Mouse (Mus musculus) hindbrain, embryonic 12.5 days (tissue): ENCODE measurements around the gene Slc7a7. TPM values are rescaled to one million over a fixed set of nuclear protein-coding genes. Genes with fewer than 3 reads are reported as not detected.

Experiments used
- ATAC-seq: fragments of 200-750 bp; cut with Nextera tagmentation; 2 replicates; pipeline ENCODE4 v1.8.0; 2017; ENCODE audit warnings: moderate TSS enrichment; ENCODE audit not compliant: low FRiP score
- H3K27ac ChIP-seq: fragments of 300-500 bp; sonication (generic); 2 replicates; pipeline ENCODE4 v1.5.1; 2016; ENCODE audit warnings: mild to moderate bottlenecking
- H3K27me3 ChIP-seq: fragments of 300-500 bp; sonication (generic); 2 replicates; pipeline ENCODE4 v1.6.1; 2016; ENCODE audit warnings: mild to moderate bottlenecking
- H3K36me3 ChIP-seq: fragments of 300-500 bp; sonication (generic); 2 replicates; pipeline ENCODE4 v1.6.1; 2016; ENCODE audit warnings: mild to moderate bottlenecking
- H3K4me1 ChIP-seq: fragments of 300-500 bp; sonication (generic); 2 replicates; pipeline ENCODE4 v1.6.1; 2016
- H3K4me2 ChIP-seq: fragments of 300-500 bp; sonication (generic); replicated peaks from 2 replicates; pipeline ENCODE4 v1.6.1; 2016; ENCODE audit warnings: mild to moderate bottlenecking
- H3K4me3 ChIP-seq: fragments of 300-500 bp; sonication (generic); 2 replicates; pipeline ENCODE4 v1.5.1; 2016; ENCODE audit warnings: mild to moderate bottlenecking
- H3K9ac ChIP-seq: fragments of 300-500 bp; sonication (generic); 2 replicates; pipeline ENCODE4 v1.6.1; 2016; ENCODE audit warnings: mild to moderate bottlenecking, moderate library complexity
- H3K9me3 ChIP-seq: fragments of 300-500 bp; sonication (generic); replicated peaks from 2 replicates; pipeline ENCODE4 v1.6.1; 2016; ENCODE audit warnings: mild to moderate bottlenecking
- WGBS: fragments of 180-500 bp; shearing (Covaris S2); methylation state at CpG from one replicate; pipeline ENCODE4 v1.1.7; 2016; 5-methylcytosine and 5-hydroxymethylcytosine counted together
- polyA plus RNA-seq: library from polyadenylated mRNA; unstranded; fragments of >200 nt; fragmentation: Nextera tagmentation; extraction: Ambion mirVana; gene quantifications from 2 replicates; pipeline ENCODE4 v1.2.1, GENCODE M21; 2016

Gene Slc7a7
- polyA plus RNA-seq, 1 experiment from 2014 or later = 5.1 TPM

- H3K9ac ChIP-seq = peak within 1 kb of the TSS; percentile 86
- H3K4me3 ChIP-seq = peak within 1 kb of the TSS; percentile 67
- H3K36me3 ChIP-seq = 0 out of 2 replicates have a peak, but pooled peaks cover 4% of the 10 kb centered on the region
- WGBS = under 1% methylated on average over 49 of the region's 49 CpGs
- peaks cover 14% of the 10 kb centered on the region for H3K27me3 ChIP-seq
- peak; percentile 41 for ATAC-seq
- no peaks in the 10 kb centered on the region for H3K9me3 ChIP-seq
- peak within 1 kb of the TSS; percentile 89 for H3K27ac ChIP-seq
- peak within 1 kb of the TSS; percentile 60 for H3K4me2 ChIP-seq
- peaks cover 48% of the 10 kb centered on the region for H3K4me1 ChIP-seq
These were observed 13.9 kb upstream of the Slc7a7 start, which contains the start of gene Mmp14 for GRCm38 (mm10) chr14:54431334-54432077. TSS of gene Mmp14 (plus strand) at chr14:54431612.

DNA sequence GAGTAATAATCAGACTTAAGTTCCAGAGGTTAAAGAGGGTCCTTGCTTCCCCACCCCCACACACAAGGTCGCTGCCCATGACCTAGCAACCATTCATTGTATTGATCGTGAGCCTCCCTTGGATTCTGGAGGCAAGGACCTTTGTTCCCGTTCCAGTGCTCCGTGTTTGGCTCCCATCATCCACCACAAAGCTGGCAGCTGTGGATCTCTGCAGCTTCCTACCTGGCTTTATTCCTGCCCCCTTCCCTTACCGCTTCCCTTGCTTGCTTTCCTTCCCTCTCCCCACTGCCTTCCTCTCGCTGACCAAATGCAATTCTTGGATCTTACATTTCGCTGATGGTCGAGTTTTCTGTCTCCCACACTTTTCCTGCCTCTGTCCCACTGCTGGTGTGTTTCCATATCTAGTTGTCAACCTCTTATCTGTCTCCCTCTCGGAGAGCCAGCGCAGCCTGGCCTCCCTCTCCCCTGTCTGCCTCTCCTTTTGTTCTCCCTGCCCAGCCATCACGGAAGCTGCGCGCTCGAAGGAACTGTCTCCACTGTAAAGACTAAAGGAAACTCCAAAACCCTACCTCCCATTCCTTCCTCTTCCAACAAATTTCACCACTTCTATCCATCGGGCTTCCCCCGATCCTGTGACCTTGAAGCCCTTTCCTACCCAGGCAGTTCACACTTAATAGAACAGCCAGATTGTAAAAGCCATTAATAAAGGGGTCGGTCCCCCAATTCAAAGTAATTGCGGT is 13.0 kb upstream of the Slc7a7 start:
- Histone ChIP-seq H3K9me3 (no peaks in the 10 kb centered on the region), H3K9ac (peak overlapping the region; percentile 86), H3K4me1 (peaks cover 52% of the 10 kb centered on the region), H3K4me3 (peak overlapping the region; percentile 67), H3K27me3 (peaks cover 14% of the 10 kb centered on the region), H3K4me2 (peak overlapping the region; percentile 60), H3K36me3 (0 out of 2 replicates have a peak, but pooled peaks cover 4% of the 10 kb centered on the region), H3K27ac (peak overlapping the region; percentile 89)
- 2% methylated on average over 18 of the region's 18 CpGs for whole genome bisulfite sequencing
- ATAC-seq = no peak

GRCm38 (mm10) chr14:54429332-54430093 is 11.9 kb upstream of the Slc7a7 start:
- H3K27me3 ChIP-seq = peaks cover 14% of the 10 kb centered on the region
- peaks cover 52% of the 10 kb centered on the region for H3K4me1 ChIP-seq
- no peak overlapping the region for H3K4me3 ChIP-seq
- WGBS = 66% methylated on average over 7 of the region's 7 CpGs
- no peak for ATAC-seq
- 0 out of 2 replicates have a peak, but pooled peaks cover 4% of the 10 kb centered on the region for H3K36me3 ChIP-seq
- H3K4me2 ChIP-seq = peak overlapping the region; percentile 60
- H3K27ac ChIP-seq = peak overlapping the region; percentile 64
- no peaks in the 10 kb centered on the region for H3K9me3 ChIP-seq
- no peak overlapping the region for H3K9ac ChIP-seq

DNA sequence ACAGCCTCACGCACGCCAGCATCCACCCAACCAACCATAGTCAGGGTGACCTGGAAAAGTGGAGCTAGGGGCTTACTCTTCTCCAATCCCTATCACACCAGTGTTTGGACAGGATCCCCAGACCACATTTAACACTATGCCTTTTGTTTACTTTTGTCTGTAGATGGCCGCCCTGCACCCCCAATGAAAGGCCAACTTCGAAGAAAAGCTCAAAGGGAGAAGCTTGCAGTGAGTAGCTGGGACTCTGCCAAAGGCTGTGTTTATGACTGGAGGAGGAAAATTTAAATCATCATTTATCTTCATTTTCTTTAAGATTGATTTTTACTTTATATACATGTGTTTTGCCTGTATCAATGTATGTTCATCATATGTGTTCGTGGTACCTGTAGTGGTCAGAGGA is 10.8 kb upstream of the Slc7a7 start:
- Histone ChIP-seq H3K4me1 (peaks cover 41% of the 10 kb centered on the region), H3K4me2 (no peak overlapping the region), H3K9me3 (no peaks in the 10 kb centered on the region), H3K27ac (no peak overlapping the region), H3K4me3 (no peak overlapping the region), H3K27me3 (peaks cover 14% of the 10 kb centered on the region), H3K36me3 (0 out of 2 replicates have a peak, but pooled peaks cover 4% of the 10 kb centered on the region), H3K9ac (no peak overlapping the region)
- WGBS = 93% methylated on average over 5 of the region's 5 CpGs
- no peak for ATAC-seq

DNA sequence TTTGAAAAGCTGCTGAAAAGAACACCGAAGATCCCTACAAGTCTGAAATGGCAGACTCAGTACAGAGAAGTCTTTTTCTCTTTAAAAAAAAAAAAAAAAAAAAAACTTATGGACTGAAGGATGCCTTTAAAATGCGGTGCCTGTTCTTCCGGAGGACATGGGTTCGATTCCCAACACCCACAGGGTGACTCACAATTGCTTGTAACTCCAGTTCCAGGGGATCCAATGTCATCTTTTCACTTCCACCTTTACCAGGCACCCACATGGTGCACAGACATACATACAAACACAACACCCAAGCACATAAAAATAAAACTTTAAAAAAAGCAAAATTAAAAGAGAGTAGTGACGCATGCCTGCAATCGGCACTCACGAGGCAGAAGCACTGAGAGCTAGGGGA is 10.1 kb upstream of the Slc7a7 start:
- Histone ChIP-seq H3K4me2 (peak overlapping the region; percentile 79), H3K4me3 (peak overlapping the region; percentile 70), H3K36me3 (0 out of 2 replicates have a peak, but pooled peaks cover 4% of the 10 kb centered on the region), H3K9me3 (no peaks in the 10 kb centered on the region), H3K27me3 (peaks cover 7% of the 10 kb centered on the region), H3K4me1 (peaks cover 35% of the 10 kb centered on the region), H3K27ac (no peak overlapping the region), H3K9ac (no peak overlapping the region)
- whole genome bisulfite sequencing = 90% methylated on average over 7 of the region's 7 CpGs
- ATAC-seq = no peak

GRCm38 (mm10) chr14:54426689-54427398 is 9.3 kb upstream of the Slc7a7 start, which contains the start of gene Mrpl52:
TSS of gene Mrpl52 (plus strand) at chr14:54426909.
- peaks cover 31% of the 10 kb centered on the region for H3K4me1 ChIP-seq
- H3K27ac ChIP-seq = peak within 1 kb of the TSS; percentile 90
- H3K9me3 ChIP-seq = no peaks in the 10 kb centered on the region
- H3K9ac ChIP-seq = peak within 1 kb of the TSS; percentile 81
- no peaks in the 10 kb centered on the region for H3K27me3 ChIP-seq
- H3K4me2 ChIP-seq = peak within 1 kb of the TSS; percentile 79
- peak; percentile 86 for ATAC-seq
- WGBS = under 1% methylated on average over 48 of the region's 48 CpGs
- H3K36me3 ChIP-seq = 0 out of 2 replicates have a peak, but pooled peaks cover 4% of the 10 kb centered on the region
- peak within 1 kb of the TSS; percentile 70 for H3K4me3 ChIP-seq

DNA sequence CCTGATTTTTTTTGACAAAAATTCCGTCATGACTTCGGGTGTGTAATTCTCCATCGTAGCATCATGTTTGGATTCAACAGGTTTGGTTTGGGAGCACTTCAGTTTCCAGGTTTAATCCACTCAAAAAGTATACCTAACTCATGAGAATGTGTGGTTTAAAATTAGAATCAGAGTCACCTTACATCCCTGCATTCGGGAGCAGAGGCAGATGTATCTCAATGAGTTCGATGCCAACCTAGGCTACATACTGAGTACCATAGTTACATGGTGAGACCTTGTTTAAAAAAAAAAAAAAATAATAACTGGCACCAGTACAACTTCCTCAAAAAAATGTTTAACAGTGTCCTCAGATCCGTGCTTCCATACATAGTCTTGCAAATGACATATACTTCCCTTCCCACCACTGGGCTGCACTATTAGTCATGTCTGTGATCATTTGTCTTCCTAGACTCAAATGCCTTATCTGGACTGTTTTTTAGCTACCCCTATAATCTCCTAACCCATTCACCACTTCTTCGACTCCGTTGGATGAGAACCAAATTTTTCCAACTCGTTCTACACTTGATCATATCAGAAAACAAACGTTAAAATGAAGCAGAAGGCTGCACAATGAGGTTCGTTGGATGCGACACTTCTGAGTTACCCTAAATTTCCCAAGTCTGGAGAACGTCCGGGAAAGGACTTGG is 8.6 kb upstream of the Slc7a7 start:
- no peak for ATAC-seq
- H3K4me2 ChIP-seq = peak overlapping the region; percentile 79
- no peaks in the 10 kb centered on the region for H3K9me3 ChIP-seq
- peak overlapping the region; percentile 81 for H3K9ac ChIP-seq
- peak overlapping the region; percentile 90 for H3K27ac ChIP-seq
- 0 out of 2 replicates have a peak, but pooled peaks cover 4% of the 10 kb centered on the region for H3K36me3 ChIP-seq
- peaks cover 29% of the 10 kb centered on the region for H3K4me1 ChIP-seq
- H3K27me3 ChIP-seq = no peaks in the 10 kb centered on the region
- 34% methylated on average over 14 of the region's 14 CpGs for WGBS
- H3K4me3 ChIP-seq = peak overlapping the region; percentile 70

GRCm38 (mm10) chr14:54425540-54425939 is 8.0 kb upstream of the Slc7a7 start:
- H3K4me2 ChIP-seq = peak overlapping the region; percentile 79
- H3K9me3 ChIP-seq = no peaks in the 10 kb centered on the region
- 89% methylated on average over 1 of the region's 1 CpGs for WGBS
- 0 out of 2 replicates have a peak, but pooled peaks cover 4% of the 10 kb centered on the region for H3K36me3 ChIP-seq
- H3K9ac ChIP-seq = no peak overlapping the region
- no peak for ATAC-seq
- no peaks in the 10 kb centered on the region for H3K27me3 ChIP-seq
- peaks cover 24% of the 10 kb centered on the region for H3K4me1 ChIP-seq
- no peak overlapping the region for H3K27ac ChIP-seq
- H3K4me3 ChIP-seq = no peak overlapping the region

DNA sequence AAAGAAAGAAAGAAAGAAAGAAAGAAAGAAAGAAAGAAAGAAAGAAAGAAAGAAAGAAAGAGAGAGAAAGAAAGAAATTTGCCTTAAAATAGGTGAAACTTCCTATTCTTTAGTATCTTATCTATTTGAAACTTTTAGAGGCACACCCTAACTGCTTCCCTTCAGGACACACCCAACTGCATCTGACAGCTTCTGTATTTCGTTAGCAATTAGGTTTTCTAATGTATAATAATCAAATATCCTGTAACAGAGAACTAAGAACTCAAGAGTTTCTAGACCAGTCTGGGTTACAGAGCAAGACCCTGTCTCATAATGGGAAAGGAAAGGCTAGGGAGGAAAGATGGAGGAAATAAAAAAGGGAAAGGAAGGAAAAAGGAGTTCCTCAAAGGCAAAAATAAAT is 7.1 kb upstream of the Slc7a7 start:
- no peak overlapping the region for H3K4me2 ChIP-seq
- no peak overlapping the region for H3K9ac ChIP-seq
- H3K27me3 ChIP-seq = no peaks in the 10 kb centered on the region
- H3K9me3 ChIP-seq = no peaks in the 10 kb centered on the region
- H3K27ac ChIP-seq = no peak overlapping the region
- H3K36me3 ChIP-seq = 0 out of 2 replicates have a peak, but pooled peaks cover 4% of the 10 kb centered on the region
- 91% methylated on average over 1 of the region's 1 CpGs for WGBS
- peaks cover 15% of the 10 kb centered on the region for H3K4me1 ChIP-seq
- ATAC-seq = no peak
- no peak overlapping the region for H3K4me3 ChIP-seq

GRCm38 (mm10) chr14:54423406-54423805 is 5.8 kb upstream of the Slc7a7 start:
- H3K9me3 ChIP-seq = no peaks in the 10 kb centered on the region
- no peak overlapping the region for H3K9ac ChIP-seq
- no peak overlapping the region for H3K4me2 ChIP-seq
- ATAC-seq = no peak
- H3K36me3 ChIP-seq = no peaks in the 10 kb centered on the region
- peaks cover 5% of the 10 kb centered on the region for H3K27me3 ChIP-seq
- H3K4me1 ChIP-seq = peaks cover 9% of the 10 kb centered on the region
- WGBS = 62% methylated on average over 5 of the region's 5 CpGs
- no peak overlapping the region for H3K27ac ChIP-seq
- no peak overlapping the region for H3K4me3 ChIP-seq

DNA sequence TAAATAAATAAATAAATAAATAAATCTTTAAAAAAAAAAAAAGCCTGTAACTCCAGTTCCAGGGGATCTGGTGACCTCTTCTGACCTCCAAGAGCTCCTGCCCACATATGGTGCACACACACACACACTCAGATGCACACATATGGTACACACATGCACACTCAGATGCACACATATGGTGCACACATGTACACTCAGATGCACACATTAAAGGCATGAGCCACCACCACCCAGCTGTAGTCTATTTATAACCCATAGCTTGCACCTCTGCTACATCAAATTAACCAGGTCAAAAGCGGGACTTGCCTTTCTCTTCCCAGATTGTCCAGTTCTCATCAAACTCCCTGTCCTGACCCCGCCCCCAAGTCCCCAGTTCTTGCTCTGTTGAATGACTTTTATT is 3.4 kb upstream of the Slc7a7 start:
- no peaks in the 10 kb centered on the region for H3K9me3 ChIP-seq
- H3K27me3 ChIP-seq = peaks cover 24% of the 10 kb centered on the region
- H3K36me3 ChIP-seq = no peaks in the 10 kb centered on the region
- no peak for ATAC-seq
- H3K4me1 ChIP-seq = peaks cover 10% of the 10 kb centered on the region
- no peak overlapping the region for H3K4me3 ChIP-seq
- no peak overlapping the region for H3K27ac ChIP-seq
- no peak overlapping the region for H3K9ac ChIP-seq
- H3K4me2 ChIP-seq = no peak overlapping the region
- WGBS = 78% methylated on average over 2 of the region's 2 CpGs
